9 mouse cellular contexts compared by ENCODE assay signal in the genomic region with DNA sequence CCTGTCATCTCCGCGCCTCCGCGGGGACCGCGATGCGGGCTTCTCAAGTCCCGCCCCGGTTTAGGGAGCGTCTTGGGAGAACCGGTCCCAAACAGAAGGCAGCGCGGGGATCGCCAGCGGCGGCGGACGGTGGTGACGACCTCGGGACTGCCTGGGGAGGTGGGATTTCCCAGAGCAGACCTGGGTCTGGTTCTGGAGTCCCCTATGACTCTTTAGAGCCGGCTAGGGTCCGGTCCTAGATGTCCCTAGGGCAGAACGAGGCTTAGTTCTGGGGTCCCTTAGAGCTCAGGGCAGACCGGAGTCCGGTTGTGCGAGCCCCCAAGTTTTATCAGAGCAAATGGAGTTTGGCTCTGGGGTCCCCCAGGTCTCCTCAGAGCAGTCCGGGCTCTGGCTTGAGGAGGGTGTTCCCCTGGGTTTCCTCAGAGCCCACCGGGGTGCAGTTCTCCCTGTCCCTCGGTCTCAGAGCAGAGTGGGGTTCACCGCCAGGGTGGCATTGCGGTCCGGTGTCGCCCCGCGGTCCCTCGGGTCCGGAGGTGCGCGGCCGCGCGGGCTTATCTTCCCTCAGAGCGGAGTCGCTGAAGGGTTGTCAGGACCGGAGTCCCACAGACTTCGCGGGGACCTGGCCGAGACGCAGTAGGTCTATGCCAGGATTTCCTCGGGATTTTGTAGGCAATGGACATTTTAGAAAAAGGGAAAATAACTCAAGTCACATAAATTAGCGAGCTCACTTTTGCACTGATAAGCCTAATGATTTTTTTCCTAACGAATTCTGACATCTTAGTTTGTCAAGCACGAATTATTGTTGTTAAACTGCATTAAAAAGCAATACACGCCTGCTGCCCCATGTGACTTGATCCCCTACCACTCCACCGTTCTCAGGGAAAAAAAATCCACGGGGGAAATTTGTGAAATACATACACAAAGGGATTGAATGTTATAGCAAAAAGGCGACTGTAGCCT. TPM values are rescaled to one million over a fixed set of nuclear protein-coding genes. Genes with fewer than 3 reads are reported as not detected.
DNase-seq lines count a peak whose midpoint lies in the region; ATAC-seq and TF ChIP-seq lines count a peak whose summit lies in the region.
"Had no signal": no experiment of that assay in that cellular context is flagged by ENCODE, and none has a peak within 500 bp of the region (broad histone marks: within the 10 kb centered on the region; RNA-seq: fewer than 3 reads in every experiment).

No protein-coding gene starts in this region.

- peak; percentile 45; the same call in 1 of the 2 replicates for ATAC-seq in hindbrain, embryonic 15.5 days (ENCODE audit: low FRiP score, low read depth)
- peak; percentile 33; the same call in 1 of the 2 replicates for ATAC-seq in neural tube, embryonic 12.5 days (ENCODE audit: low FRiP score, low read depth)

- H3K27me3 ChIP-seq in hindbrain, embryonic 15.5 days = peaks cover 51% of the 10 kb centered on the region
- H3K27me3 ChIP-seq in liver, adult 2 months (ENCODE audit: control insufficient read depth, insufficient read depth, low read length) = peaks cover 8% of the 10 kb centered on the region
- H3K27me3 ChIP-seq in neural tube, embryonic 12.5 days (replicated peaks) = peaks cover 61% of the 10 kb centered on the region
- H3K27me3 ChIP-seq: CH12.LX had no signal

- intact Hi-C loops in gastrocnemius, adult 2 months (cut with DNase I) = loop anchor here (10.0 kb wide), 2 partner anchors 228 to 408 kb away; no protein-coding TSS in a partner anchor

- H3K4me1 ChIP-seq in hindbrain, embryonic 15.5 days (replicated peaks) = peaks cover 16% of the 10 kb centered on the region
- no peaks in the 10 kb centered on the region for H3K4me1 ChIP-seq in liver, adult 2 months (ENCODE audit: control insufficient read depth, insufficient read depth, low read length)
- H3K4me1 ChIP-seq in neural tube, embryonic 12.5 days = peaks cover 13% of the 10 kb centered on the region

- TF ChIP-seq CTCF in gastrocnemius, adult 2 months (IDR thresholded peaks at IDR 0.05) = no peak
- TF ChIP-seq CTCF in liver, adult 2 months (IDR thresholded peaks at IDR 0.05; ENCODE audit: low read depth, low read length) = no peak

- H3K9ac ChIP-seq in hindbrain, embryonic 15.5 days = no peak overlapping the region
- no peak overlapping the region for H3K9ac ChIP-seq in liver, adult 2 months (ENCODE audit: low read depth, low read length)
- H3K9ac ChIP-seq in neural tube, embryonic 12.5 days = peak overlapping the region; percentile 38; the same call in 1 of the 2 replicates

- H3K27ac ChIP-seq in gastrocnemius, adult 2 months = peak overlapping the region; percentile 1; the same call in 1 of the 2 replicates
- H3K27ac ChIP-seq in hindbrain, embryonic 15.5 days (replicated peaks) = no peak overlapping the region
- H3K27ac ChIP-seq in liver, adult 2 months (replicated peaks; ENCODE audit: insufficient read depth, low read depth, low read length) = no peak overlapping the region
- no peak overlapping the region for H3K27ac ChIP-seq in neural tube, embryonic 12.5 days

- H3K4me2 ChIP-seq in hindbrain, embryonic 15.5 days = peak overlapping the region; percentile 55
- peak overlapping the region; percentile 67 for H3K4me2 ChIP-seq in neural tube, embryonic 12.5 days (replicated peaks)

- no peaks in the 10 kb centered on the region for H3K9me3 ChIP-seq in hindbrain, embryonic 15.5 days
- no peaks in the 10 kb centered on the region for H3K9me3 ChIP-seq in neural tube, embryonic 12.5 days

- H3K79me2 ChIP-seq in liver, adult 2 months (ENCODE audit: control insufficient read depth, insufficient read depth, low read length) = no peaks in the 10 kb centered on the region

- peak overlapping the region; percentile 71 for H3K4me3 ChIP-seq in gastrocnemius, adult 2 months
- H3K4me3 ChIP-seq in hindbrain, embryonic 15.5 days = peak overlapping the region; percentile 33
- H3K4me3 ChIP-seq in liver, adult 2 months (ENCODE audit: insufficient read depth, low read depth, low read length) = peak overlapping the region; percentile 50; the same call in 1 of the 2 replicates
- H3K4me3 ChIP-seq in neural tube, embryonic 12.5 days = peak overlapping the region; percentile 40

- DNase-seq in cerebellum, postnatal 25 days = peak; percentile 25 to 37
- DNase-seq in cerebellum, adult 8-10 months = no peak
- peak; percentile 5 to 15 for DNase-seq in adrenal gland, postnatal 4 days (ENCODE audit: low spot score in 2 of 2)
- peak; percentile 41 for DNase-seq in gastrocnemius, adult 2 months
- DNase-seq in liver, adult 2 months (ENCODE audit: extremely low read depth, low read depth, low spot score) = no peak
- DNase-seq in urinary bladder, postnatal 4 days (ENCODE audit: low spot score in 2 of 2) = peak; percentile 35 to 61

- WGBS in hindbrain, embryonic 15.5 days = under 1% methylated on average over 57 of the region's 57 CpGs
- 3% methylated on average over 57 of the region's 57 CpGs for WGBS in liver, adult 2 months
- WGBS in neural tube, embryonic 12.5 days = under 1% methylated on average over 57 of the region's 57 CpGs

- no peak for TF ChIP-seq POLR2A in liver, adult 2 months (IDR thresholded peaks at IDR 0.05; ENCODE audit: extremely low read depth, insufficient read depth, low read length)

- no peaks in the 10 kb centered on the region for H3K36me3 ChIP-seq in hindbrain, embryonic 15.5 days
- no peaks in the 10 kb centered on the region for H3K36me3 ChIP-seq in liver, adult 2 months (ENCODE audit: control insufficient read depth, insufficient read depth, low read length)
- no peaks in the 10 kb centered on the region for H3K36me3 ChIP-seq in neural tube, embryonic 12.5 days

RNA-seq across cellular contexts. Expression of a gene that starts 0.7 kb away (rescaled TPM):
- 10 to 100 TPM; 49.7 to 64.0 TPM for total RNA-seq in adrenal gland, postnatal 4 days (2021)
- total RNA-seq in gastrocnemius, adult 2 months (2021) = 1 to 10 TPM; 2.9 to 3.2 TPM
- polyA plus RNA-seq in hindbrain, embryonic 15.5 days (2015; fragmentation: Nextera tagmentation; extraction: Ambion mirVana) = 27.3 and 36.6 TPM in 2 replicates
- total RNA-seq in liver, adult 2 months (2014; rRNA removed) = 0.34 and 0.46 TPM in 2 replicates
- polyA plus RNA-seq in liver, adult 2 months (2012; rRNA removed) = 0.09 and 0.16 TPM in 2 replicates
- 91.0 and 100 TPM in 2 replicates for polyA plus RNA-seq in neural tube, embryonic 12.5 days (2016; fragmentation: Nextera tagmentation; extraction: Ambion mirVana)

RNA-seq across cellular contexts. Expression of a gene that starts 47.8 kb away (rescaled TPM):
- 10 to 100 TPM in 1 of 2 experiments, 1 to 10 TPM in 1; 1.0 to 15.7 TPM for total RNA-seq in adrenal gland, postnatal 4 days (2021)
- total RNA-seq in gastrocnemius, adult 2 months (2021) = not detected
- polyA plus RNA-seq in hindbrain, embryonic 15.5 days (2015; fragmentation: Nextera tagmentation; extraction: Ambion mirVana) = 1.3 and 1.4 TPM in 2 replicates
- total RNA-seq in liver, adult 2 months (2014; rRNA removed) = 254 and 300 TPM in 2 replicates
- 110 and 114 TPM in 2 replicates for polyA plus RNA-seq in liver, adult 2 months (2012; rRNA removed)
- polyA plus RNA-seq in neural tube, embryonic 12.5 days (2016; fragmentation: Nextera tagmentation; extraction: Ambion mirVana) = 0.09 TPM in 1 of 2 replicates, not detected in the other

Comparison
In these comparisons a context has a peak if more than half of its experiments do, and no peak if none do; other contexts are left out.
1. DNase-seq: peak in cerebellum, postnatal 25 days (2 of 2), adrenal gland, postnatal 4 days (2 of 2), gastrocnemius, adult 2 months (single experiment) and urinary bladder, postnatal 4 days (2 of 2); none in cerebellum, adult 8-10 months (single experiment) and liver, adult 2 months (single experiment).
2. RNA of a gene that starts 0.7 kb away (total RNA-seq): 49.7 to 64.0 TPM in adrenal gland, postnatal 4 days; 2.9 to 3.2 TPM in gastrocnemius, adult 2 months and 0.34 to 0.46 TPM in liver, adult 2 months; every median in the first group is over 10 times any median in the second.
3. RNA of a gene that starts 47.8 kb away (total RNA-seq): 254 to 300 TPM in liver, adult 2 months; 1.0 to 15.7 TPM in adrenal gland, postnatal 4 days and not detected in gastrocnemius, adult 2 months; every median in the first group is over 10 times any median in the second.
4. Peak in every context shown above with its lines, with median percentiles within 50 percentile points of each other: H3K4me3 ChIP-seq.